Mouse (Mus musculus) hindbrain, postnatal 0 days (tissue): ENCODE measurements around the gene Il1r2. TPM values are rescaled to one million over a fixed set of nuclear protein-coding genes. Genes with fewer than 3 reads are reported as not detected.

ENCODE experiments used
- ATAC-seq: fragments of 200-750 bp; cut with Nextera tagmentation; 2 replicates; pipeline ENCODE4 v1.8.0; 2017; ENCODE audit warnings: mild to moderate bottlenecking, moderate TSS enrichment, moderate library complexity
- DNase-seq: peaks from one replicate; pipeline ENCODE4 v3.0.0-alpha.2; 2015; ENCODE audit warnings: low spot score
- H3K27ac ChIP-seq: fragments of 300-500 bp; sonication (generic); 2 replicates; pipeline ENCODE4 v1.5.1; 2014; ENCODE audit warnings: mild to moderate bottlenecking
- H3K27me3 ChIP-seq: fragments of 300-500 bp; sonication (generic); 2 replicates; pipeline ENCODE4 v1.6.1; 2014; ENCODE audit warnings: low read length, mixed read lengths; ENCODE audit not compliant: insufficient read depth
- H3K36me3 ChIP-seq: fragments of 300-500 bp; sonication (generic); 2 replicates; pipeline ENCODE4 v1.6.1; 2014; ENCODE audit warnings: low read length, mixed read lengths; ENCODE audit not compliant: insufficient read depth
- H3K4me1 ChIP-seq: fragments of 300-500 bp; sonication (generic); 2 replicates; pipeline ENCODE4 v1.6.1; 2014; ENCODE audit warnings: antibody characterized with exemption, low read length, mixed read lengths; ENCODE audit not compliant: insufficient read depth
- H3K4me2 ChIP-seq: fragments of 300-500 bp; sonication (generic); 2 replicates; pipeline ENCODE4 v1.6.1; 2014; ENCODE audit warnings: low read depth, mild to moderate bottlenecking, low read length, moderate library complexity, mixed read lengths
- H3K4me3 ChIP-seq: fragments of 300-500 bp; sonication (generic); 2 replicates; pipeline ENCODE4 v1.5.1; 2014; ENCODE audit warnings: low read length
- H3K9ac ChIP-seq: fragments of 300-500 bp; sonication (generic); replicated peaks from 2 replicates; pipeline ENCODE4 v1.6.1; 2014; ENCODE audit warnings: mild to moderate bottlenecking, low read length, moderate library complexity, mixed read lengths
- H3K9me3 ChIP-seq: fragments of 300-500 bp; sonication (generic); 2 replicates; pipeline ENCODE4 v1.6.1; 2016; ENCODE audit warnings: low read length, mixed read lengths
- CTCF ChIP-seq: IDR thresholded peaks from 2 replicates; pipeline ENCODE4 v1.5.1; 2016; ENCODE audit warnings: antibody characterized with exemption, control low read depth, low read depth
- WGBS: fragments of 180-500 bp; shearing (Covaris S2); extraction: QIAGEN DNeasy Blood & Tissue Kit; methylation state at CpG from one replicate; pipeline ENCODE4 v1.1.7; 2014; 5-methylcytosine and 5-hydroxymethylcytosine counted together
- polyA plus RNA-seq: library from polyadenylated mRNA; unstranded; fragments of >200 nt; fragmentation: Nextera tagmentation; extraction: Ambion mirVana; gene quantifications from 2 replicates; pipeline ENCODE4 v1.2.1, GENCODE M21; 2015
- total RNA-seq: library from RNA; depleted of rRNA; stranded (reverse); fragments of >200 nt; gene quantifications from 2 replicates; pipeline ENCODE4 v1.2.3, GENCODE M21; 2014

Il1r2 gene
- total and polyA plus RNA-seq, 2 experiments from 2014 or later, result 0.37 to 1.5 TPM

GRCm38 (mm10) chr1:40046600-40046999 lies 27.3 kb upstream of the Il1r2 start:
- Histone ChIP-seq H3K9ac (no peak overlapping the region), H3K4me2 (no peak overlapping the region), H3K4me1 (no peaks in the 10 kb centered on the region), H3K36me3 (no peaks in the 10 kb centered on the region), H3K9me3 (no peaks in the 10 kb centered on the region), H3K27ac (no peak overlapping the region), H3K27me3 (no peaks in the 10 kb centered on the region), H3K4me3 (no peak overlapping the region)
- WGBS, result 87% methylated on average over 5 of the region's 5 CpGs
- ATAC-seq, result no peak
- DNase-seq, result no peak
- no peak for TF ChIP-seq CTCF

- H3K27me3 ChIP-seq, result no peaks in the 10 kb centered on the region
- WGBS, result 95% methylated on average over 6 of the region's 6 CpGs
- DNase-seq (no peak), ATAC-seq (no peak)
- H3K36me3 ChIP-seq, result no peaks in the 10 kb centered on the region
- no peak overlapping the region for H3K4me2 ChIP-seq
- no peak for TF ChIP-seq CTCF
- no peaks in the 10 kb centered on the region for H3K4me1 ChIP-seq
- no peak overlapping the region for H3K27ac ChIP-seq
- no peak overlapping the region for H3K4me3 ChIP-seq
- H3K9ac ChIP-seq, result no peak overlapping the region
- no peaks in the 10 kb centered on the region for H3K9me3 ChIP-seq
These were observed 22.7 kb upstream of the Il1r2 start for GRCm38 (mm10) chr1:40051157-40051556.

GRCm38 (mm10) chr1:40052156-40052555 lies 21.7 kb upstream of the Il1r2 start:
- Histone ChIP-seq H3K27ac (no peak overlapping the region), H3K27me3 (no peaks in the 10 kb centered on the region), H3K4me1 (no peaks in the 10 kb centered on the region), H3K4me2 (no peak overlapping the region), H3K36me3 (no peaks in the 10 kb centered on the region), H3K4me3 (no peak overlapping the region), H3K9me3 (no peaks in the 10 kb centered on the region), H3K9ac (no peak overlapping the region)
- no peak for TF ChIP-seq CTCF
- DNase-seq (no peak), ATAC-seq (no peak)
- WGBS, result 83% methylated on average over 8 of the region's 8 CpGs

GRCm38 (mm10) chr1:40053071-40053470 lies 20.8 kb upstream of the Il1r2 start:
- no peaks in the 10 kb centered on the region for H3K36me3 ChIP-seq
- no peak overlapping the region for H3K4me2 ChIP-seq
- no peak overlapping the region for H3K27ac ChIP-seq
- ATAC-seq, result no peak
- no peak overlapping the region for H3K9ac ChIP-seq
- no peaks in the 10 kb centered on the region for H3K27me3 ChIP-seq
- no peaks in the 10 kb centered on the region for H3K9me3 ChIP-seq
- no peak for DNase-seq
- H3K4me1 ChIP-seq, result no peaks in the 10 kb centered on the region
- WGBS, result 75% methylated on average over 5 of the region's 5 CpGs
- no peak for TF ChIP-seq CTCF
- no peak overlapping the region for H3K4me3 ChIP-seq

GRCm38 (mm10) chr1:40055051-40055450 lies 18.8 kb upstream of the Il1r2 start:
- TF ChIP-seq CTCF, result no peak
- WGBS, result 76% methylated on average over 7 of the region's 7 CpGs
- DNase-seq (no peak), ATAC-seq (no peak)
- Histone ChIP-seq H3K4me1 (no peaks in the 10 kb centered on the region), H3K27ac (no peak overlapping the region), H3K36me3 (no peaks in the 10 kb centered on the region), H3K9ac (no peak overlapping the region), H3K27me3 (no peaks in the 10 kb centered on the region), H3K9me3 (no peaks in the 10 kb centered on the region), H3K4me2 (no peak overlapping the region), H3K4me3 (no peak overlapping the region)

- TF ChIP-seq CTCF, result no peak
- H3K9me3 ChIP-seq, result no peaks in the 10 kb centered on the region
- H3K4me1 ChIP-seq, result no peaks in the 10 kb centered on the region
- H3K4me3 ChIP-seq, result no peak overlapping the region
- H3K9ac ChIP-seq, result no peak overlapping the region
- 89% methylated on average over 5 of the region's 5 CpGs for WGBS
- H3K4me2 ChIP-seq, result no peak overlapping the region
- no peaks in the 10 kb centered on the region for H3K27me3 ChIP-seq
- DNase-seq, result no peak
- H3K27ac ChIP-seq, result no peak overlapping the region
- no peaks in the 10 kb centered on the region for H3K36me3 ChIP-seq
- ATAC-seq, result no peak
These were observed 17.9 kb upstream of the Il1r2 start for GRCm38 (mm10) chr1:40055963-40056362.

GRCm38 (mm10) chr1:40057351-40057750 lies 16.5 kb upstream of the Il1r2 start:
- Histone ChIP-seq H3K27me3 (no peaks in the 10 kb centered on the region), H3K9ac (no peak overlapping the region), H3K4me2 (no peak overlapping the region), H3K27ac (no peak overlapping the region), H3K36me3 (no peaks in the 10 kb centered on the region), H3K9me3 (no peaks in the 10 kb centered on the region), H3K4me3 (no peak overlapping the region), H3K4me1 (no peaks in the 10 kb centered on the region)
- ATAC-seq, result no peak
- no peak for DNase-seq
- 71% methylated on average over 5 of the region's 5 CpGs for WGBS
- no peak for TF ChIP-seq CTCF
